Mouse (Mus musculus): ENCODE measurements around the gene 2010111I01Rik.
"Not testable (repeated sequence)": the region's sequence is repeated elsewhere in the genome, so short reads cannot be mapped to it uniquely, and the experiment has no call there.

2010111I01Rik gene

GRCm38 (mm10) chr13:62964640-62965311 lies at the start of gene 2010111I01Rik:
TSS of gene 2010111I01Rik (plus strand) at chr13:62964893.
- peak; percentile 87 for DNase-seq (ENCODE audit: low read depth, low spot score)

- no peak for DNase-seq (ENCODE audit: low read depth, low spot score)
These were observed 48.0 kb upstream of the 2010111I01Rik start for GRCm38 (mm10) chr13:62916675-62917074.

- no peak for DNase-seq (ENCODE audit: low read depth, low spot score)
These were observed 47.1 kb upstream of the 2010111I01Rik start for GRCm38 (mm10) chr13:62917416-62918110.

- peak; percentile 52 for DNase-seq (ENCODE audit: low read depth, low spot score)
These were observed 44.9 kb upstream of the 2010111I01Rik start for GRCm38 (mm10) chr13:62919647-62920341.

- DNase-seq (ENCODE audit: low read depth, low spot score) = no peak
These were observed 42.0 kb upstream of the 2010111I01Rik start for GRCm38 (mm10) chr13:62922645-62923044.

- DNase-seq (ENCODE audit: low read depth, low spot score) = no peak
These were observed 41.5 kb upstream of the 2010111I01Rik start for GRCm38 (mm10) chr13:62923182-62923581.

- DNase-seq (ENCODE audit: low read depth, low spot score) = no peak
These were observed 38.2 kb upstream of the 2010111I01Rik start for GRCm38 (mm10) chr13:62926479-62926878.

GRCm38 (mm10) chr13:62927470-62927869 lies 37.2 kb upstream of the 2010111I01Rik start:
- no peak for DNase-seq (ENCODE audit: low read depth, low spot score)

GRCm38 (mm10) chr13:62929144-62929543 lies 35.5 kb upstream of the 2010111I01Rik start:
- DNase-seq (ENCODE audit: low read depth, low spot score) = not testable (repeated sequence)

GRCm38 (mm10) chr13:62929766-62930389 lies 34.8 kb upstream of the 2010111I01Rik start:
- no peak for DNase-seq (ENCODE audit: low read depth, low spot score)

- DNase-seq (ENCODE audit: low read depth, low spot score) = no peak
These were observed 32.2 kb upstream of the 2010111I01Rik start for GRCm38 (mm10) chr13:62932452-62932851.

- no peak for DNase-seq (ENCODE audit: low read depth, low spot score)
These were observed 25.3 kb upstream of the 2010111I01Rik start for GRCm38 (mm10) chr13:62939371-62939770.

GRCm38 (mm10) chr13:62939797-62940196 lies 24.9 kb upstream of the 2010111I01Rik start:
- no peak for DNase-seq (ENCODE audit: low read depth, low spot score)

- DNase-seq (ENCODE audit: low read depth, low spot score) = no peak
These were observed 24.0 kb upstream of the 2010111I01Rik start for GRCm38 (mm10) chr13:62940721-62941120.

GRCm38 (mm10) chr13:62941341-62942005 lies 23.2 kb upstream of the 2010111I01Rik start:
- DNase-seq (ENCODE audit: low read depth, low spot score) = no peak

GRCm38 (mm10) chr13:62943274-62943830 lies 21.3 kb upstream of the 2010111I01Rik start:
- no peak for DNase-seq (ENCODE audit: low read depth, low spot score)

- no peak for DNase-seq (ENCODE audit: low read depth, low spot score)
These were observed 20.6 kb upstream of the 2010111I01Rik start for GRCm38 (mm10) chr13:62944109-62944508.

- DNase-seq (ENCODE audit: low read depth, low spot score) = no peak
These were observed 15.0 kb upstream of the 2010111I01Rik start for GRCm38 (mm10) chr13:62949560-62950188.

- no peak for DNase-seq (ENCODE audit: low read depth, low spot score)
These were observed 13.1 kb upstream of the 2010111I01Rik start for GRCm38 (mm10) chr13:62951606-62952005.

GRCm38 (mm10) chr13:62952047-62952446 lies 12.6 kb upstream of the 2010111I01Rik start:
- no peak for DNase-seq (ENCODE audit: low read depth, low spot score)

- no peak for DNase-seq (ENCODE audit: low read depth, low spot score)
These were observed 12.1 kb upstream of the 2010111I01Rik start for GRCm38 (mm10) chr13:62952624-62953023.
